Mouse (Mus musculus) intestine, embryonic 16.5 days (tissue): ENCODE data around the gene Maats1. TPM values are rescaled to one million over a fixed set of nuclear protein-coding genes. Genes with fewer than 3 reads are reported as not detected.
A peak's percentile ranks its signal among the peaks of the same experiment; 100 is the strongest.

Experiments
- ATAC-seq: fragments of 200-750 bp; cut with Nextera tagmentation; 2 replicates; pipeline ENCODE4 v1.8.0; 2017; ENCODE audit warnings: moderate TSS enrichment, moderate library complexity
- H3K27ac ChIP-seq: fragments of 300-500 bp; sonication (generic); 2 replicates; pipeline ENCODE4 v1.5.1; 2014; ENCODE audit warnings: mild to moderate bottlenecking, low read length
- H3K27me3 ChIP-seq: fragments of 300-500 bp; sonication (generic); replicated peaks from 2 replicates; pipeline ENCODE4 v1.6.1; 2014; ENCODE audit warnings: low read length, control low read depth, mixed read lengths; ENCODE audit not compliant: control insufficient read depth, insufficient read depth
- H3K36me3 ChIP-seq: fragments of 300-500 bp; sonication (generic); 2 replicates; pipeline ENCODE4 v1.6.1; 2014; ENCODE audit warnings: low read length, control low read depth; ENCODE audit not compliant: control insufficient read depth, insufficient read depth
- H3K4me1 ChIP-seq: fragments of 300-500 bp; sonication (generic); 2 replicates; pipeline ENCODE4 v1.6.1; 2014; ENCODE audit warnings: low read length, control low read depth, mixed read lengths; ENCODE audit not compliant: control insufficient read depth, insufficient read depth
- H3K4me2 ChIP-seq: fragments of 300-500 bp; sonication (generic); 2 replicates; pipeline ENCODE4 v1.6.1; 2014; ENCODE audit warnings: low read depth, low read length, control low read depth
- H3K4me3 ChIP-seq: fragments of 300-500 bp; sonication (generic); 2 replicates; pipeline ENCODE4 v1.5.1; 2014; ENCODE audit warnings: mild to moderate bottlenecking, low read length
- H3K9ac ChIP-seq: fragments of 300-500 bp; sonication (generic); 2 replicates; pipeline ENCODE4 v1.6.1; 2014; ENCODE audit warnings: low read depth, low read length
- H3K9me3 ChIP-seq: fragments of 300-500 bp; sonication (generic); 2 replicates; pipeline ENCODE4 v1.6.1; 2016; ENCODE audit warnings: low read length, control low read depth; ENCODE audit not compliant: control insufficient read depth
- WGBS: fragments of 180-500 bp; shearing (Covaris S2); extraction: QIAGEN DNeasy Blood & Tissue Kit; methylation state at CpG from one replicate; pipeline ENCODE4 v1.1.7; 2014; 5-methylcytosine and 5-hydroxymethylcytosine counted together
- polyA plus RNA-seq: library from polyadenylated mRNA; unstranded; fragments of >200 nt; fragmentation: Nextera tagmentation; extraction: Ambion mirVana; gene quantifications from 2 replicates; pipeline ENCODE4 v1.2.1, GENCODE M21; 2015

The Maats1 gene
- polyA plus RNA-seq, 1 experiment from 2014 or later = 0.18 TPM

DNA sequence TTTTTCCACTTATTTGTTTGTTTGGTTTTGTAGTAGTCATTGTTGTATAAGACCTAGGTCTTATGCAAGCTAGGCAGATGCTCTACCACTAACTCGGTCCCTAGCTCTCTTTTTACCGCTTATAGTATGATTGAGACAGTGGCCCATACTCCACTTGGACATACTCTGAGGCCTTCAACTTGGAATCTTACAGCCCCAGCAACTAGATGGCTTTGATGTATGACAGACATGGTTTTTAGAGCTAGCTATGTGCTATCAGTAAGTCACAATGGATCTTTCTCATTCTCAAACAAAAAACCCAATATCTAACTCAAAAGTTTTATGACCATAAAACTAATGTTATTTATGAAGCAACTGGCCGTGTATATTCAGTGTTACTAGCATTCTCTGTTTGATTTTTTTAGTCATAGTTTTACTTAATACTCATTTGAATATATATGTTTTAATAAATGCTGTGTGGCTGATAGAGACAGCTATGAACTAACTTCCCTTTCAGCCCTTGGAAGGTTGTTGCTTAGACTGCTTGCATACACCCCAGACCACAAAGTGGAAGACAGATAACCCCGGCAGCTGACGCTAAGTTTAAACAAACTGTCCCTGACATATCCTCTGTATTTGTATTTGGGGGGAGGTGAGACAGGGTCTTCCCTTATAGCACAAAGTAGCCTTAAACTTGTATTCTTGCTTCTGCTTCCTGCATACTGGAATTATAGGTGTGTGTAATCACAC is 12.4 kb upstream of the Maats1 start:
- Histone ChIP-seq H3K4me3 (no peak overlapping the region), H3K9ac (no peak overlapping the region), H3K36me3 (0 out of 2 replicates have a peak, but pooled peaks cover 3% of the 10 kb centered on the region), H3K27me3 (no peaks in the 10 kb centered on the region), H3K9me3 (no peaks in the 10 kb centered on the region), H3K27ac (no peak overlapping the region), H3K4me2 (no peak overlapping the region), H3K4me1 (0 out of 2 replicates have a peak, but pooled peaks cover 2% of the 10 kb centered on the region)
- no peak for ATAC-seq
- 63% methylated on average over 5 of the region's 5 CpGs for WGBS

DNA sequence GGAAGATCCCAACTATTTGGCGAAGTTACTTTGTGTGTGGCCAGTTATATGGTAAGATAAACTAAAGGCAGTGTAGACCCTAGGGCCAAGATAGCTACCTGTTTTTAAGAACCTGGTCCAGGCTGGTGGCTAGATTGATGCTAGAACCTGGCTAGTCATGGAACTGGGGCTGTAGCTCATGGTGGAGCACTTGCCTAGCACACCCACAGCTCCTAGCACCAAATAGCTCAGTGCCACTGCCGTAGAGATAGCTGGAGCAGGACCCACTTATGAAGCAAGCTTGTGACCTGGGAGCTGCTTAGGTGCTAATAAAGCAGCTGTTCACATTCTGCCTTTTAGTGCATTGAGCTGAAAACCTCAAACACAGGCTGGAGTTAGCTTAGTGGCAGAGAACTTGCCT is 11.7 kb upstream of the Maats1 start:
- 0 out of 2 replicates have a peak, but pooled peaks cover 2% of the 10 kb centered on the region for H3K4me1 ChIP-seq
- H3K9ac ChIP-seq = no peak overlapping the region
- H3K4me3 ChIP-seq = no peak overlapping the region
- H3K4me2 ChIP-seq = no peak overlapping the region
- no peak for ATAC-seq
- no peaks in the 10 kb centered on the region for H3K9me3 ChIP-seq
- no peak overlapping the region for H3K27ac ChIP-seq
- 97% methylated on average over 2 of the region's 2 CpGs for WGBS
- H3K36me3 ChIP-seq = 0 out of 2 replicates have a peak, but pooled peaks cover 3% of the 10 kb centered on the region
- H3K27me3 ChIP-seq = no peaks in the 10 kb centered on the region

DNA sequence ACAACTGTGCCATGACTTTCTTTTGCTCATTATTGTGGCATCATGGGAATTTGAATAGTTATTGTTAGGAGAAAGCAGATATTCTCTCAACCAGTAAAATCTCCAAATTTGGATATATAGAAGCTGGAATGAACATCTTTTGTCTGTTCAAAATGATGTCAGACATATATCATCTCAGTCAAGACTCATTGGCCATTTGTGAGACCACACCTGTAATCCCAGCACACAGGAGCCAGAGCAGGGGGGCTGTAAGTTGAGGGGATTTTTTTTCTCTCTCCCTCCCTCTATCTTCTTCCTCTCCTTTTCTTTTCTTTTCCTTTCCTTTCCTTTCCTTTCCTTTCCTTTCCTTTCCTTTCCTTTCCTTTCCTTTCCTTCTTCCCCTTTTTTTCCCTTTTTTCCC is 10.9 kb upstream of the Maats1 start:
- no peaks in the 10 kb centered on the region for H3K27me3 ChIP-seq
- no peak for ATAC-seq

DNA sequence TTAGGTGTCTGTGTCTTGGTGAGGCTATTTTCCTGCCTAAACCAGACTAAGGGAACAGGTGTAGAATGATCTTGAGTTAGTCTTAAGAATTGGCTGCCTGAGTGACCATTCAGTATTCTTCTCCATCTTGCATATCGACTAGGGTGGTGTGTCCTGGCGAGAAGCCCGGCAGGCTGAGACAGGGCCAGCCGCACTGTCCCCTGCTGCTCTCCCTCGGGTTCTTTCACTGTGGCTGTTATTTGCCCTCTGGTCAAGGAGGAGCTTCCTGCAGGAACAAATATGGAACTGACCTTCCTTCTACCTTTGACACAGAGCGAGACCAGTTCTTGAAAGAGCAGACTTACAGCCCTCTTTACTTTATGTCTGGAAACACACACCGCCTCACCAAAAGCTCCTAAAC is 10.1 kb upstream of the Maats1 start:
- Histone ChIP-seq H3K36me3 (0 out of 2 replicates have a peak, but pooled peaks cover 3% of the 10 kb centered on the region), H3K4me2 (no peak overlapping the region)
- WGBS = 84% methylated on average over 7 of the region's 7 CpGs

More for the DNA sequence above, 10.9 kb upstream of the Maats1 start:
- H3K27ac ChIP-seq = no peak overlapping the region
- peaks cover 6% of the 10 kb centered on the region; the same call in 1 of the 2 replicates for H3K4me1 ChIP-seq
- H3K4me3 ChIP-seq = no peak overlapping the region
- no peak overlapping the region for H3K9ac ChIP-seq
- 0 out of 2 replicates have a peak, but pooled peaks cover 3% of the 10 kb centered on the region for H3K36me3 ChIP-seq
- H3K9me3 ChIP-seq = no peaks in the 10 kb centered on the region
- no peak overlapping the region for H3K4me2 ChIP-seq

DNA sequence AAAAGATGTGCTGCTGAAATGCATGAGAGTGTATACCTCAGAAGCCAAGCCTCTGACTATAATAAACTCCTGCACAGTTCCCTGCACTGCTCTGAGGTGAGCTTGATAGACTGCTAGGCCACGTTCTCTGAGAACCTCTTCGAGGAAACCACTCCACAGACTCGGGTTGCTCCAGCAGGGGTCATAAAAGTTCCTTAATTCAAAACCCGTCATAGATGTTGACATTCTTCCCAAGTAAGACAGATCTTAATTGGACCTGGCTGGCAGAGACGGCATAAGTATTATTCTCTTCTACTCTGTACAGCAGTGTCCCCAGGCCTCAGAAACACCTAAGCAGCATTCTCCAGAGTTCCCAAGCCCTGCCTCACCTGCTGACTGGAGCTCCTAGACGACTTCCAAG is 9.0 kb upstream of the Maats1 start:
- Histone ChIP-seq H3K4me3 (no peak overlapping the region), H3K27ac (no peak overlapping the region), H3K9me3 (no peaks in the 10 kb centered on the region), H3K4me1 (peaks cover 8% of the 10 kb centered on the region), H3K27me3 (no peaks in the 10 kb centered on the region), H3K4me2 (no peak overlapping the region), H3K9ac (no peak overlapping the region), H3K36me3 (0 out of 2 replicates have a peak, but pooled peaks cover 3% of the 10 kb centered on the region)
- 61% methylated on average over 6 of the region's 6 CpGs for WGBS
- no peak for ATAC-seq

More for the DNA sequence above, 10.1 kb upstream of the Maats1 start:
- H3K4me3 ChIP-seq = no peak overlapping the region
- H3K9me3 ChIP-seq = no peaks in the 10 kb centered on the region
- H3K4me1 ChIP-seq = peaks cover 8% of the 10 kb centered on the region
- no peak overlapping the region for H3K27ac ChIP-seq
- no peak overlapping the region for H3K9ac ChIP-seq
- no peaks in the 10 kb centered on the region for H3K27me3 ChIP-seq
- no peak for ATAC-seq

DNA sequence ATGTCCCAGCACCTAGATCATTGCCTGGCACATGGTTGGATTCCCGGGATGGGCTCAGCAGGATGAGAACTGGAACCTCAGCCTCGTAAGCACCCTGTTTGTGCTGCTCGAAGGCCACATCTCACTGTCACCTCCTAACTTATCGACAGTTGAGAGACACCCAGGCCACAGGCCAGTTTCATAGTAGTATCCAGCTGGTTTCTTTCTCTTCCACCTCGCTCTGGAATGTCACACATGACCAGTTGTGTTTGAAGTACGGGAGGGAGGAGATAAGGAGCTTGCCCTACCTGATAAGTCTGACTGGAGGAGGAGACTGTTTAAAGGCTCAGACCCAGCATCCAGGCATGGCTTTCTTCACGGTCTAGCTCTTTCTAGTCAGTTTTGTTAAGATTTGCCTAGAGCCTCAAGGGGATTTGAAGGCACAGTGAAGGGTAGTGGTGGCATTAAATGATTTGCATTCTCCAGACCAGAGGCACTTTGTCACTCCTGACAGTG is 8.5 kb upstream of the Maats1 start:
- peak overlapping the region; percentile 74 for H3K27ac ChIP-seq
- H3K4me1 ChIP-seq = peaks cover 8% of the 10 kb centered on the region
- ATAC-seq = peak; percentile 66
- H3K9me3 ChIP-seq = no peaks in the 10 kb centered on the region
- H3K4me3 ChIP-seq = no peak overlapping the region
- H3K27me3 ChIP-seq = no peaks in the 10 kb centered on the region
- no peak overlapping the region for H3K4me2 ChIP-seq
- 0 out of 2 replicates have a peak, but pooled peaks cover 3% of the 10 kb centered on the region for H3K36me3 ChIP-seq
- 0 out of 2 replicates have a peak overlapping the region, but pooled peaks have one; percentile 7 for H3K9ac ChIP-seq
- WGBS = 49% methylated on average over 7 of the region's 7 CpGs

DNA sequence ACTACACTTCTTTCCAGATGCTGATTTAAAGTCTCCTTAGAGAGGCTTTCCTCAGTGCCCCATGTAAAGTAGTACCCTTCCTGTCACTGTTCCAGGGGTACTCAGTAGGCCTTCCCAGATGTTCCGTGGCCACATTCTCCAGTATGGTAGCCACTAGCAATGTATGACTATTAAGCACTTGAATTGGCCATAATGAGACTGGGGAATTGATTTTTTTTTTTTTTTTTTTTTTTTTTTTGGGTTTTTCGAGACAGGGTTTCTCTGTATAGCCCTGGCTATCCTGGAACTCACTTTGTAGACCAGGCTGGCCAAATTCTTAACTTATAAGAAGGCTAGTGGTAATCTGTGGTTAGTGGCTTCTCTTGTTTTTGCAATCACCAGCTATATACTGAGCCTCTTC is 7.9 kb upstream of the Maats1 start:
- Histone ChIP-seq H3K9me3 (no peaks in the 10 kb centered on the region), H3K4me3 (no peak overlapping the region), H3K27ac (peak overlapping the region; percentile 74), H3K36me3 (0 out of 2 replicates have a peak, but pooled peaks cover 3% of the 10 kb centered on the region), H3K9ac (0 out of 2 replicates have a peak overlapping the region, but pooled peaks have one; percentile 7), H3K27me3 (no peaks in the 10 kb centered on the region), H3K4me2 (no peak overlapping the region), H3K4me1 (peaks cover 11% of the 10 kb centered on the region)
- 86% methylated on average over 2 of the region's 2 CpGs for WGBS
- no peak for ATAC-seq

DNA sequence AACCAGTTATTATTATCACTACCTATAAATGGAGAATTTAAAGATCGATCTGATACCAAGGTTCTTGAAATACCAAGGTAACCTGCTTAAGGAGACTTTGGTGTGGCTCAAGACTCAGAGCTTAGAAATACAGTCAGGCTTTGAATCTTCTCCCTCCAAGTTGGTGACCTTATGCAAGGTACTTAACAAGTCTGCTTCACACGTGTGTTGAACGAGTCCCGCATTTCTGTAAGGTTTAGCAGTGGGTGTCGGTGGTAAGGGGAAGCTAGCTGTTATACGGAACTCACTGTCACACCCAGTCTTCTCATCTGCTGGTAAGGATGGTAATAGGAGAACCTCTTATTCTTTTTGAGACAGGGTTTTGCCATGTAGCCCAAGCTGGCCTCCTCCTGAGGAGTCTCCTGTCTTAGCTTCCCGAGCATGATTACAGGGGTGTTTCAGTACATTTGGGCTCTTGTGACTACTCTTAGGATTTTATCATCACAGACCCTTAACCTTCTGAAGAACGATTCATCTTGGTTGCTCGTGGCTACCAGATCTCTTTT is 6.3 kb upstream of the Maats1 start:
- Histone ChIP-seq H3K4me3 (no peak overlapping the region), H3K27ac (no peak overlapping the region), H3K4me2 (0 out of 2 replicates have a peak overlapping the region, but pooled peaks have one; percentile 4), H3K9me3 (no peaks in the 10 kb centered on the region), H3K9ac (no peak overlapping the region), H3K27me3 (no peaks in the 10 kb centered on the region), H3K36me3 (0 out of 2 replicates have a peak, but pooled peaks cover 3% of the 10 kb centered on the region), H3K4me1 (peaks cover 11% of the 10 kb centered on the region)
- 84% methylated on average over 9 of the region's 9 CpGs for WGBS
- ATAC-seq = no peak

DNA sequence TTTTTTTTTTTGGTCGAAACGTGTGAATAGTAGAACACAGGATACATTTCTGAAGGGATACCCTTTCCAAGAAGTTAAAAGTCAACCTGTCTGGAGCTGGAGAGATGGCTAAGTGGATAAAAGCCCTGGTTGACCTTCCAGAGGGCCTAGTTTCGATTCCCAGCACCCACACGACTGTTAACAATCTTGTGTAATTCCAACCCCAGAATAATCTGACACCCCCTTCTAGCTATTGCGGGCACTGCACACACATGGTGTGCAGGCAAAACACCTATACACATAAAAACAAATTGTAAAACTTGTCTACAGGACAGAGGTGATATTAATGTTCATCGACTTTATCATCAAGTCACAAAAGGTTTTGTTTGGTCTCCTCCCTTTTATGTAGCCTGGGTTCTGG is 5.6 kb upstream of the Maats1 start:
- H3K4me1 ChIP-seq = peaks cover 11% of the 10 kb centered on the region
- peak overlapping the region; percentile 69 for H3K4me3 ChIP-seq
- 56% methylated on average over 6 of the region's 6 CpGs for WGBS
- peak overlapping the region; percentile 59 for H3K4me2 ChIP-seq
- H3K27me3 ChIP-seq = no peaks in the 10 kb centered on the region
- no peaks in the 10 kb centered on the region for H3K9me3 ChIP-seq
- no peak for ATAC-seq
- 0 out of 2 replicates have a peak, but pooled peaks cover 3% of the 10 kb centered on the region for H3K36me3 ChIP-seq
- H3K9ac ChIP-seq = no peak overlapping the region
- no peak overlapping the region for H3K27ac ChIP-seq
